Mouse (Mus musculus): Measurements from ENCODE around the gene Samd4b.
A peak's percentile ranks its signal among the peaks of the same experiment; 100 is the strongest.

The Samd4b gene

DNA sequence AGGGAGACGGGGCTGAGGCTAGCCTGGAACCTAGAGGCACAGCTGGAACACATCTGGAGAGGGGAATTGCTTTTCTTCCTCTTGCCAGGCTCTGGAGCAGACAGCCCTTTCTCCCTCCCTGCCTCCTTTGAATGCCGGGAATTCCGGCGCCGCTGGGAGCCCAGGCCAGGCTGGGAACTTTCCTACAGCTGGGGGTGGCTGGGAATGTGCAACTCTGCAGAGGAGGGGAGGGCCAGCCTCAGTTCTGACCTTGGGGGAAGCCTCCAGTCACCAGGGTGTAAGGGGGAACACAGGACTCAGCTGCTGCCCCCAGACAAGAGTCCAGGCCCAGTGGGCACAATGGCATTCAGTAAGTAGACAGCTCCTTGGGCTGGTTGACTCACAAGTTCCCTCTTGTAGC lies 241.0 kb downstream of the Samd4b start:
- DNase-seq (ENCODE audit: low spot score): peak; percentile 68

DNA sequence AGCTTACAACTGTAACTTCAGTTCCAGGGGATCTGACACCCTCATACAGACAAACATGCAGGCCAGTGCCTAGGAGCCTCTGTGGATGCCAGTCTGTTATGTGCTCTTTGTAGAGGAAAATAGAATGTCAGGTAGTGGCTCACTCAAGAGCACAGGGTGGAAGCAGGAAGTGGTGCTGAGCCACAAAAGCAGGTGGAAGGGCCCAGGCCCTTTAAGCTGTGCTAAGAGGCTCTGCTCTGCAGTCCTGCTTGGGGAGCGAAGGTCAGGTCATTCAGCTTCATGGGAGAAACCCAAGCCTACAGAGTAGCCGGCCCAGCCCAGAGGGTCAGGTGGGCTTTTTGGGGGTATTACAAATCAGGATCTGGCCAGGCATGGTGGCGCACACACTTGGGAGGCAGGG lies 242.7 kb downstream of the Samd4b start:
- no peak for DNase-seq (ENCODE audit: low spot score)

DNA sequence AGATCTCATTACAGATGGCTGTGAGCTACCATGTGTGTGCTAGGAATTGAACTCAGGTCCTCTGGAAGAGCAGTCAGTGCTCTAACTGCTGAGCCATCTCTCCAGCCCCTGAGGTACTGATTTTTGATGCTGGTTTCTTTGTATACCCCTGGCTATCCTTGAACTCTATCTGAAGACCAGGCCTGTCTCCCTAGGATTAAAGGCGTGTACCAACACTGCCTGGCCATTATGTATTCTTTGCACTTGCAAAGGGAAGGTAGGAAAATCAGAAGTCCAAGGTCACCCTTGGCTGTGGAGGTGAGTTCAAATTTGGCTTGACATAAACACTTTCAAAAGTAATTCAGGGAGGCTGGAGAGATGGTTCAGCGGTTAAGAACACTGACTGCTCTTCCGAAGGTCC lies 243.3 kb downstream of the Samd4b start:
- no peak for DNase-seq (ENCODE audit: low spot score)

DNA sequence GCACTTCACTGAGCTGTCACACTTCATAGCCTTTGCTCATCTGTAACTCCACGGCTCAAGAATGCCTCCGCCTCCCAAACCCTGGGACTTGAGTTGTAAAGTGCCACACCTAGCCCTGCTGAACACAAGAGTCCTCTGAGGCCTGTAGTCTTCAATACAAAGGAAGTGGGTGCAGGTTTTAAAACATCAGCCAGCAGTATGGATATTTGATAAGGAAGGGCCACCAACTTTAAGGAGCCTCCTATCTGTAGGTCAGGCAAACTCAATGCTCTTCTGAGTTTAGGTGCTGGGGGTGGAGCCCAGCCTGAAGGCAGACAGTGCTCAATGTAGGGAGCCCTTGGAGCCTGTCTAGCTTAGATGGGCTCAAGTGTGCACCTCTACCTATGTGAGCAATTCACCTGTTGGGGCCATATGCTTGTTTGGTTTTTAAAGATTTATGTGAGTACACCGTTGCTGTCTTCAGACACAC lies 243.8 kb downstream of the Samd4b start:
- DNase-seq (ENCODE audit: low spot score): no peak

DNA sequence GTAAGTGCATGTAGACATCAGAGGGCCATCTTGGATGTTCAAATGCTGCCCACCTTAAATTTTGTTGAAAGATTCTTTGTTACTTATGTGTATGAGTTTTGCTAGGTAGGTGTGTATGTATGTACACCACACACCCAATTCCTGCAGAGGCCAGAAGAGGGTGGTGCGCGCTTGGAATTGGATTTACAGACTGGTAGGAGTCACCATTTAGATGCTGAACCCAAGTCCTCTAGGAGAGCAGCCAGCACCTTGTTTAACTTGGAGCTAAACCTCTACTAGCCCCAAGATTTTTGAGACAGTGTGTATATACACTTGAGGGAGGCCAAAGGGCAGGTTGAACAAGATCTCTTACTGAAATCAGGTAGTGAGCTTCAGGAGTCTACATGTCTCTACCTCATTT lies 244.7 kb downstream of the Samd4b start:
- DNase-seq (ENCODE audit: low spot score): no peak

DNA sequence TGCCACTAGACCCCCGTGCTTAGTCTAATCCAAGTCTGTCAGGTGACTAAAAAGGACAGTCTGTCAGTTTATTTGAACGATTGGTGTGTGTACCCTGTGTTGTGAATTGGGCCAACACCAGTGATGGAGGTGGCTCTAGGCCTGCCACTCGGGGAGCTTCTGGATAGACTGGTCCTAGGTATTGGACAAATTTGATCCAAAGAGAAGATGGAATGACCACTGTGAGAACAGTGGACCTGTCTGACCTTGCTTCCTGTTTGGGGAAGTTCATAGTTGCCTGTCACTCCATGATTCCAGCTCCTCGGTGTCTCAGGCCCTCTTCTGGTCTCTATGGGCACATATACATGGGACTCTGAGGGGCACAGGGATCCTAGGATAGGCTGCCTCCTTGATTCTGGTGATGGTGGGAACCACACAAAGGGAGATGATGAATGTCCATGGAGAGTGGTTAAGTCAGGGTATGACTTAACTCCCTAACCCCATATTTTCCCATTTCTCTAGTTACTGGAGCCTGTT lies 246.2 kb downstream of the Samd4b start:
- DNase-seq (ENCODE audit: low spot score): no peak

DNA sequence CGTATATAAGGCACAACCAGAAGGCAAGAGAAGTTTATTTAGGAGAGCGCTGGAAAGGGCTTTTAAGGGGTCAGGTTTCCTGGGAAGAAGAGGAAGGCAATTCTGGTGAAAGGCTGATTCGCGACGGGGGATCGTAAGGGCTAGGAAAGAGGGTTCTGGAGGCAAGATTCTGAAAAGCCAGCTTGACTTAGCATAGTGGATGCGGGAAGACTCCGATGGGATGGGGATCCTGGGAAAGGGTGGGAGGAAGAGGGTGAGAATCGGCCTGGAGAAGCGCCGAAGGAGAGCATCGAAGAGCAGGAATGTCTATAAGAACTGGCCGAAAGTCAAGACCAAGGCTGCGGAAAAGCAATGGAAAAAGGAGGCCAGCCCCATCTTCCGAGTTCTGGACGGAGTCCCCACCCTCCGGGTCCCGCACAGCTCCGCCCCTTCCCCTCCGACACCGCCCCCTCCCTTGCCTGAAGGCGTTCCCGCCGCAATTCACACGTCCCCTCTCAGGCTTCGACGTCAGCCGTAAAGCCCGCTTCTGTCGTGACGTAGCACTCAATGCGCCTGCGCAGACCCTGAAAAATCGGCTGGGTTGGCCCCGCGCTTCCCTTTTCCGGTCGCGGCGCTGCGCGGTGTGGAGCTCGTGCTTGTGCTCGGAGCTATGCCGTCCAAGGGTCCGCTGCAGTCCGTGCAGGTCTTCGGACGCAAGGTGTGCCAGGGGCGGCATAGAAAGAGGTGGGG lies 247.6 kb downstream of the Samd4b start, which contains the start of gene Rps16:
Gene Rps16, plus strand, starts transcription at position 498 of the 729 bp plus-strand sequence.
- peak; percentile 99 for DNase-seq (ENCODE audit: low spot score)
